Mouse (Mus musculus): Measurements from ENCODE around the gene Uts2r.

Gene Uts2r

DNA sequence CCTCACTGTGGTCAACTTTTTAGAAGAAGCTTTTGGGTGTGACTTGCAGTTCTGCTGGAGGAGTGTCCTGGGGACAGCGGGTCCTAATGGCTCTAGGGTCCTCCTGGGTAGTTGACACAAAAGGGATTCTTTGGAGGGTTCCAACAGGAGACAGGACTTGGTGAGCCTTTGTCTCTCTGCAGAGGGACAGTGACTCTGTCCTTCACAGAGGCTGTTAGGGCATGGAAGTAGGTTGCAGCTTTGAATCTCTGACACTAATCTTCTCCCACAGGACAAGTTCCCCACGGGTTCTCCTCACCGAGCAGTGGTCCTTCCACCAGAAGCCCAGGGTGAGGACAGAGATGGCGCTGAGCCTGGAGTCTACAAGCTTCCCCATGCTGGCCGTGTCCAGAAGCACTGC lies at the start of gene Uts2r:
Gene Uts2r, plus strand, starts transcription at position 301 of the 400 bp plus-strand sequence.
- no peak for DNase-seq (ENCODE audit: low read depth, low spot score)

DNA sequence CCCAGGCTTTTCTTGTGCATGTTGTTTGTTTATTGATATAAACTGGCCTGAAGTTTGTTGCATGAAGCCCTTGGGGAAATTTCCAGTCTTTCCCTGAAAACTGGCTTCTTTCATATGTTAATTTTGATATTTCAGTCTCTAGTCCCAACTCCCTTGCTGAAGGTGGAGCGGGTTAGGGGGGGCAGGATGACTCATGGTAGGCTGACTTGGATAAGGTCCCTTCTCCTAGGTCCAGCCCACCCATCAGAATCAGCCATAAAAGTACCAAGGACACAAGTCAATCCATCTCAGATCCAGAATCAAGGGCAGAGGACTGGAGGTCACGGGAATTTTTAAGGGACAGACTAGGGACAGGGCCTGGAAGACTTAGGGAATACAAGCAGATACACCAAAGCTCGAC lies 49.0 kb upstream of the Uts2r start:
- no peak for DNase-seq (ENCODE audit: low read depth, low spot score)

DNA sequence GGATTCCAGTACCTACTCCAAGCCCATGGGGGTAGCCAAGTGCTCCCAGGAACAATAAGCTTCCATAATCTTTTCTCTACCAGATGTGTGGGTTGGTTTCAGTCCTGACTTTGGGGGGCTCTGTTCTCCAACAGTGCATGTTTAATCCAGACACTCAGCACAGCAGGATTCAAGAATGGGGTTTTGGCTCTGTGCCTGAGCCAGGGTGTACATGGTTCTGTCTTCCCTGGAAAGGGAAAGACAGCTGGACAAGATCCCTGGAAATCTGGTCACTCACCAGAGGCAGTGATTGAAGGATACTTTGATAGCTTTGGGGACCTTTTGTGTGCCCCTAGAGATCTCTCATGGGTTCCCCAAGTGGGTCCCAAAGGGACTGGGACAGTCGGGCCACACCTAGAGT lies 48.5 kb upstream of the Uts2r start:
- no peak for DNase-seq (ENCODE audit: low read depth, low spot score)

DNA sequence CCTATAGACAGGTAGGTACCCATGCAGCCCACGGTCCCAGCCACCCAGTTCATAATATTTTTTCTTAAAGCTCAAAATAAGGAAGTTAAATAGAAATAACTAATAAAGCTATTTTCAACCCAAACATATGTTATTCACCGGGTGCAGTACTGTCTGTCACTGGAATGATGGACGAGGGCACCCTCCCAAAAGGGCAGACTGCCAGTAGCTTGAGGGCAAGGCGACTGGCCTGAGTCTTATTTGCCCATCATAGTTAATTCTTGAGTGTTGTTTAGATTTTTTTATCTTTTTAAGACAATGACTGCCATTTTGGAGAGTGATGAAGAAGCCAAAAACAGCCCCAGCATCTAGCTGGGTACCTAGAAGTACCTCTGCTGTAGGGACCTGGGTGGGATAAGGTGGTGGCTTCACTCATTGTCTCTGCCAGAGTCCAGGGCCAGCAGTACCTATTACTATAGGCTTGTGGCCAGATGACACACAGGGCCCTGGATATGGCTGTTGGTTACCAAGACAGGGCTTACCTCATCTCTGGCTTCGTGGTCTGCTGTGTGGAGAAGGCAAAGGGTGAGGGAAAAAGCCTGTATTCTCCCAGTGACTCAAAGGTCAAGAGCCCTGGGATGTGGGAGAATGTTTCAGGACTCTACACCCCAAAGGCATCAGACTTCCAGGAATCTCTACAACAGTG lies 47.8 kb upstream of the Uts2r start:
- DNase-seq (ENCODE audit: low read depth, low spot score), result no peak

DNA sequence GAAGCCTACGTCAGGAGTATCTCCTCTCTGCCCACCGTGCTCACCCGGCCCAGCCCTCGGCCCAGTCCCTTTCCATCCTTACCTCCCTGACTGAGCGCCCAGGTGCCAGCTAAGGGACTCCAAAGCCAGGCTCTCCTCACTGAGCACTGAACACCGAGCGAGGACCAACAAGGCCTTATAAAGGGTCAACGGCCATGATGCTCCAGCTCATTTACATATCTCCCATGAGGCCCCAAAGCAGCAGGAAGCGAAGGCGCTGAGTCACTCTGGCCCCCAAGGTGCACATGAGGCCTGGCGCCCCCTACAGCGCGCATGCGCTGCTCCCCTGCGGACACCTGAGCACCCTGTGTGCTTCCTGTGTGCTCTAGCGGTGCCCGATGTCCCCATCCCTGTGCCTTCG lies 42.0 kb upstream of the Uts2r start:
- DNase-seq (ENCODE audit: low read depth, low spot score), result no peak

DNA sequence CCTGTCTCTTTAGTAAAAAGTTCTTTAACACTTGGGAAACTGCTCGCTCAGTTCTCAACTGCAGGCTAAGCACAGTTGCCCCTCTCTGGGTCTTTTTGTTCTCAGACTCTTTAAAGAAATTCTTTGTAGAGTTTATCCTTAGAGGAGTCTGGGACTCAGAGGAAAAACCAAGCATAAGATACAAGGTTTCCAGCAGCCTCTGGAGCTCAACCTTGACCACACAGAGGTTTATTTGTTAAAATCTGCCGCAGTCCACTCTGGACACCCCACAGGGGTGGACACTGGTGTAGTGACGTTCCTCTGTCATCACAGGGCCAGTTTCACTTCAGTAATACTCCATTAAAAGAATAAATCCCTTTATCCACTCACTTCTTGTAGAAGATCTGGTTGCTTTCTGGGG lies 41.5 kb upstream of the Uts2r start, which contains the start of gene Tex19.2:
Gene Tex19.2, minus strand, starts transcription at position 101 of the 400 bp plus-strand sequence.
- no peak for DNase-seq (ENCODE audit: low read depth, low spot score)

DNA sequence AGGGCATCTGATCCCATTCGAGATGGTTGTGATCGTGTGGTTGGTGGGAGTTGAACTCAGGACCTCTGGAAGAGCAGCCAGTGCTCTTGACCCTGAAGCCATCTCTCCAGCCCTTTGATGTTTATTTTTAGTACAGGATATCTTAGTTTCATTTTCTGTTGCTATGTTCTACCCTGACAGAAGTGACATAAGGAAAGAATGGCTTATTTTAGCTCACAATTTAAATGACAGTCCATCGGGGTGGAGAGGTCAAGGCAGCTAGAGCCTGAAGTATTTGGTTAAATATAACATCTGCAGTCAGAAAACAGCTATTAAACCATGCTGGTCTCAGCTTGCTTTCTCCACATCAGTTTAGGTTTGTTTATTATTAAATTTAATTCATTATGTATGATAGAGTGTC lies 38.9 kb upstream of the Uts2r start:
- DNase-seq (ENCODE audit: low read depth, low spot score), result no peak

DNA sequence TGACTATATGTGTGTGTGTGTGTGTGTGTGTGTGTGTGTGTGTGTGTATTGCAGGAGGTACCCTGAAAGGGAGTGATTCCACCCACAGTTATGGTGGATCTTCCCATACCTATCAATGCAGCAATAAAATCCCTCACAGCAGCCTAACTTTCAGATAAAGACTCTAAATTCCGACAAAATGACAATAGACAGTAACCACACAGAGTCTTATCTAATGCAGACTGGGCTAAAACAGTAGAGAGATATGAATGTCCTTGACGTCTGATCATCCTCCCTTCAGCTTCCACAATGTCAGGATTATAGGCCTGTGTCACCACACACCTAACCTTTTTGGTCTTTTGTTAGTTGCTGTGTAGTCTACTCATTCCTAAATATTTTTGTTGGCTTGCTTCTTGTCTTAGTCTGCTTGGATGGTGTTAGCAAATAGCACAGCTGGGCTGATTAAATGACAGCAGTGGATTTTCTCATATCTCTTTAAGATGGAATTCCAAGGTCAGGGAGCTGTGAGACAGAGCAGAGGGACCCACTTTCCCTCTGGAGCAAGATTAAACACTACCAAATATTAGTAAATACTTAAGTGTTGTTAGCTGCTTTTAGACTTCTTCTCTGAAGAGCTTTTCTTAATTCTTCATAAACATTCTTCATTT lies 37.9 kb upstream of the Uts2r start:
- no peak for DNase-seq (ENCODE audit: low read depth, low spot score)

DNA sequence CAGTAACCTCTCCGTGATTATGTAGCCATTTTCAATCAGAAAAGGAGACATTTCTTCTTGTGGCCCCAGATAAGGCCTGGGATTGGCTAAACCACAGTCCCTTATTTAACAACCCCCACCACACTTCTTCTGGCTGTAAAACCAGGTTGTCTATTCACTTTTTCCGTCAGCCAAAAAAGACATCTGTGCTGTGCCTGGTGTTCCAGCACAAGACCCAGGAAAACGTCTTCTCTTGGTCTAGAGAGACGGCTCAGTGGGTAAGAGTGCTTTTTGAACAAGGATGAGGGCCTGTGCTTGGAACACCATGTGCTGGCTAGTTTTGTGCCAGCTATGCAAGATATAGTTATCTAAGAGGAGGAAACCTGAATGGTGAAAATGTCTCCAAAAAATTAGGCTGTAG lies 36.6 kb upstream of the Uts2r start:
- no peak for DNase-seq (ENCODE audit: low read depth, low spot score)

DNA sequence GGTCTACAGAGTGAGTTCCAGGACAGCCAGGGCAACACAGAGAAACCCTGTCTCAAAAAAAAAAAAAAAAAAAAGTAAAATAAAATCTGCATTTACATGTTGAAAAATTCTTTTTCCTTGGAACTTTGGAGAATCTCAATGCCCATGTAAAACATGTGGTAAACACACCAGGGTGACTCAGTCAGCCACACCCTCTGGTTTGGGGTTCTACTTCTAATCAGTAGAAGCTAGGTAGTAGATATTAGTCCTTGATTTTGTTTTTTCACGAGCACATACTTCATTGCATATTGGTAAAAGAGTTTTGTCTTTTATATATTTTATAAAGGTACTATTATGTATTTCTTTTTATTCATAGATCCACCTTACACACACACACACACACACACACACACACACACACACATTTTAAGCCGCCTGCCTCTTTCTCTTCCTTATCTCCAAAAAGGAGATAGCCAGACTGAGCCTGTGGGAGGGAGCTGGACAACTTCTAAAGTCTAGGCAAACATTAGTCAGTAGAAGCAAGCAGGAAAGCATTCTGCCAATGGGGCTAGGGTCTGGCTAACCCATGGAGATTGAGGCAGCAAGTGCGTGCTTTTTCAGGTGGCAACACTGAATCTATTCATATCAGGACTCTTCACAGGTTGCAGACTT lies 34.4 kb upstream of the Uts2r start:
- no peak for DNase-seq (ENCODE audit: low read depth, low spot score)

DNA sequence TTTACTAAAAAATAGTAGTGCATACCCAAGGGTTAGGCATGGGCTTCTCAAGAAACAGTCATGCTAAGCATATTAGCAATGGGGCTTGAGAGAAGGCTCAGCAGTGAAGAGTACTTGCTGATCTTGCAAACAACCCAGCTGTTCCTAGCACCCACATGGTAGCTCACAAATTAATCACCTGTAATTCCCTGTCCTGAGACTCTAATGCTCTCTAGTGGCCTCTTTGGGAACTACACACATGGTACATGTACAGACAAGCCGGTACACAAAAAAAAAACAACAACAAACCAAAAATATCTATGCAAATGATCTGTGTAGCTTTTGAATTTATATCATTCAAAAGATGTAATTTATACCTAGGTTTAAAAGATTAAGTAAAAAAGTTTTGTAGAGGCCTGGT lies 33.7 kb upstream of the Uts2r start:
- DNase-seq (ENCODE audit: low read depth, low spot score), result peak; percentile 66

DNA sequence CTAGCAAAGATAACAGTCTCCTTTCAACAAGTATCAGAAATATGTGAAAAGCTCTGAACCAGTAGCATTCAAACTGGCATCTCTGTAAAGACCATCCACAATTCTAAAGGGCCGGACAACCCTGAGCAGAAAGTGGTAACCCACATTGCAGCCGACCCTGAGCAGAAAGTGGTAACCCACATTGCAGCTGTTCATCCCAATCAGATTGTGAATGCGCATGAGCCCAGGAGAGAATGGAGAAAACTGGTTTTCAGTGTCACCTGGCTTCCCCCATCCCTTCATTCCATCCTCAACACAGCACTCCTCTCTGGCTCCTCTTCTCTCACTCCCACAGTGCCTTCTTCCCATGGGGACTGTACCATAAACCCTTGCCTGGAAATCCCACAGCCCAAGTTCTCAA lies 32.6 kb upstream of the Uts2r start:
- DNase-seq (ENCODE audit: low read depth, low spot score), result no peak

DNA sequence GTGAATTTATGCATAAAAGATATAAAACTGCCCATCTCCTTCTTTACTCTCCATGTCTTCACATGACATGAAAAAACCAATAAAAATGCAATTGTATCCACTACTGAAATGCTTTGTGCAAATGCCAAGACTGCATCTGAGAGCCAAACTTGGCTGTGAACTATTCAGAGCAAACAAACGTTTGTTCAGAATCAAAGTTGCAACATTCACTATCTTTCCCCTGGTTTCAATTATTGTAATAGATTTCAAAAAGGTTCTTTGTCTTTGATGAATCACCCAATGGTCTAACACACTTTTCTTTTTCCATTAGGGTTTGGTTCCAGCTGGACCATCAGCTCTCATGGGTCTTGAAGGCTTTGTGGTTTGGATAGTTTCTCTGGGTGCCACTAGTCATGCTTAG lies 30.5 kb upstream of the Uts2r start:
- DNase-seq (ENCODE audit: low read depth, low spot score), result no peak

DNA sequence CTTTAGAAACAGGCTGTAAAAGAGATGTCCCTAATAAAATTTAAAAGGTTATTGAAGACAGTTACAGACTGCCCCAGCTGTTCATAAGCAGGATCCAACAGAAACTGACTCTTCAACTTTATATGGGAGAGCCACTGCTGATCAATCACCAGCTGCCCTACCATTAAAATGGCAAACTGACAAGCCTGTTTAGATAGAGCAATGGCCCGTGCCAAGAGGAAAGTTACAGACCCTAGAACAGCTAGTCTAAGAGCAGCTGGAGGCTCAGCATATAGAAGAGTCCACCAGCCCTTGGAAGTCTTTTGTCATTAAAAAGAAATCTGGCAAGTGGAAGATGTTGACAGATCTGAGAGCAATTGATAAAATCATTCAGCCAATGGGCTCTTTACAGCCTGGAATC lies 25.5 kb upstream of the Uts2r start:
- DNase-seq (ENCODE audit: low read depth, low spot score), result no peak

DNA sequence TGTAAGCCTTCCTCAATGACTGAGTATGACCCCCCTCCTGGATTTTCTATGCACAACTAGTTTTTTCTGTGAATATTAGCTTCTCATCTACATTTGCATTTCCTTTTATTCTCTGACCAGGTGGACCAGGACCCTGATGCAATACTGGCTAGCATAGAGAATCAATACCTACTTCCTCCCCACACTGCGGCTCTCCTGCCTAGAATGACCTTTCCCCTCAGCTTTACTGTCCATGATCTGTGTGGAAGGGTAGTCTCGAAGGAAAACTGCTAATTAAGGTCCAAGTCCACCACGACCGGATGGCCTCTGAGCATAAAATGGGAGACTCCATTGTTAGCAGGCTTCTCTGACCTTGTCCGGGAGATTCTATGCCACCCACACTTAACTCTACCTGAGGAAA lies 22.4 kb upstream of the Uts2r start:
- DNase-seq (ENCODE audit: low read depth, low spot score), result no peak

DNA sequence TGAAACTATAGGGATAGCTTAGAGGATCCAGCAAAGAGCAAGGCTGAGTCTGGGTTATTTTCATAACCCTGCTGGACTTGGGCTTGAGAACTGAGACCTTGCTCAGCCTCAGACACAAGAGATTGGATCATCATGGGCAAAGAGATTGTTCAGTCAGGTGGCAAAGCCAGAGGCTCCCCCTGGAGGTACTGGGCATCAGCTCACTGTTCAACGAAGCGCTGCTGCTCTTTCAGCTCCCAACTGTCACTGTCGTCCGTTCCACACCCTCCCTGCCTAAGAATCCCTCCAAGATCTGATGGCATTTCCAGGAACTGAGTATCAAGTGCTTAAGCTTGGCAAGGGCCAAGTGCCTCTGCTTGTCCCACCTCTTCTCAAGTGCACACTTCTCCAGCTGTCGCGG lies 21.3 kb upstream of the Uts2r start:
- DNase-seq (ENCODE audit: low read depth, low spot score), result no peak

DNA sequence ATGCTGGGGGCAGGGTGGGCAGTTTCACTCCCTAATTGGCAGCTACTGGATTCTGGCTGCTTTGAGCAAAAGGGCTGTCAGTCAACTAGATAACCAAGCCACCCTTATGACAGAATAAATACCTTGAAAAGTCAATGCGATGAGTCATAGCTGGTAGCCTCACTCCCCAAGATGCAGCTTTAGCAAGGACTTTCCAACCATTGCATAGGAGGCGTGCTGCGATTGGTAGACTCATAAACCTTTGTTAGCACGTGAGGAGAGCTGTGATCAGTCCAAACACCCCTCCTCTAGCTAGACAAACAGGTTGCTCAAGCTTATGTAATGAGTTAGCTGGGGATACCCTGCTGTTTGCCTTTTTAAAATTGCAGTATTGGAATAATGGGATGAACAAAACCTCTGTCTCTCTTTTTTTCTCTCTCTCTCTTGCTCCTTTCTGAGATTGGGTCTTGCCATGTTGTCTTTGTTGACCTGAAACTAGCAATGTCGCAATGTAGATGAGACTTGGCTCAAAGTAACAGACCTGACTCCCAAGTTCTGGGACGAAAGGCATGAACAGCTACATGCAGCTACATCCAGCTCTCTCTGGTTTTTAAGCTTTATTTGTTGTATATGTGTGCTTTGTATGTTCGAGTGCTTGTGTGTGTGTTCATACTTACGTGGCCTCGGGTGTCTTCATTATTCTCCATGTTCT lies 16.6 kb upstream of the Uts2r start:
- DNase-seq (ENCODE audit: low read depth, low spot score), result no peak

DNA sequence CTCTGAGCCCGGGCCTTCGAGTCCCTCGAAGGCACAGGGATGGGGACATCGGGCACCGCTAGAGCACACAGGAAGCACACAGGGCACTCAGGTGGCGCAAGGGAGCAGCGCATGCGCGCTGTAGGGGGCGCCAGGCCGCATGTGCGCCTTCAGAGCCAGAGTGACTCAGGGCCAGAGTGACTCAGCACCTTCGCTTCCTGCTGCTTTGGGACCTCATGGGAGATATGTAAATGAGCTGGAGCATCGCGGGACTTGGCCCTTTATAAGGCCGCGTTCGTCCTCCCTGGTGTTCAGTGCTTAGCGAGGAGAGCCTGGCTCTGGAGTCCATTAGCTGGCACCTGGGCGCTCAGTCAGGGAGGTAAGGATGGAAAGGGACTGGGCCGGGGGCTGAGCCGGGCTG lies 14.2 kb upstream of the Uts2r start, which contains the start of gene Tex19.1:
Gene Tex19.1, plus strand, starts transcription at position 279 of the 400 bp plus-strand sequence.
- no peak for DNase-seq (ENCODE audit: low read depth, low spot score)

DNA sequence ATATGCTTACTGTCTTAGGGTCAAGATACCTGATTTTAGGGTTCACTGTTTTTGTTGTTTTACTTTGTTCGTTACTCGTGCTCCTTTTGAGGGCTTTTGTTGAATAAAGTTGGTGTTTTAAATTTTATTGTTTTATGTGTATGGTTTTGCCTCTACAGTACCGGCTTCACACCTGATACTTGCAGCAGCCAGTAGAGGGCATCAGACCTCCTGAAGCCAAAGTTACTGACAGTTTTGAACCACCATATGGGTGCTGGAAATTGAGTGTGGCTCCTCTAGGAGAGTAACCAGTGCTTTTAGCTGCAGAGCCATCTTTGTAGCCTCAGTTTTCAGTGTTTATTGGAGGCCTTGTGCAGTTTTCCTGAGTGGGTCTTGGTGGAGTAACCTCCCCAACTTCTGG lies 11.9 kb upstream of the Uts2r start:
- DNase-seq (ENCODE audit: low read depth, low spot score), result peak; percentile 34

DNA sequence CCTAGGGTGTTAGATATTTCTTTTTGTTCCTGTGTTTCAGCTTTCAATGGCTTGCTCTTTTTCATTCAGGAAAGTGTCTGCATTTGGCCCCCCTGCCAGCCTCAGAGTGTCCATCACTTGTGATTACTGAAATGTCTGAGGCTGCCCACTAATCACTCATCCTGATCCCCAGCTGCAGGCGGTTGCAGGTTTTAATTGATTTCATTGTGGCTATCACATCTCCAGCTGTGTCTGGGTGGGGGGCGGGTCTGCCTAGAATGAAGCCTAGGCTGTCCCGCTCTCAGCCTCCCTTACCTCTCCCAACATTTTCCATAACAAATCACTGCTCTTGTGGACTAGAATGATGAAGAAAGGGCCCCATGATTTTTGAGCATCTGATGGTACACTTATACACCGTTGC lies 5.9 kb upstream of the Uts2r start:
- no peak for DNase-seq (ENCODE audit: low read depth, low spot score)

DNA sequence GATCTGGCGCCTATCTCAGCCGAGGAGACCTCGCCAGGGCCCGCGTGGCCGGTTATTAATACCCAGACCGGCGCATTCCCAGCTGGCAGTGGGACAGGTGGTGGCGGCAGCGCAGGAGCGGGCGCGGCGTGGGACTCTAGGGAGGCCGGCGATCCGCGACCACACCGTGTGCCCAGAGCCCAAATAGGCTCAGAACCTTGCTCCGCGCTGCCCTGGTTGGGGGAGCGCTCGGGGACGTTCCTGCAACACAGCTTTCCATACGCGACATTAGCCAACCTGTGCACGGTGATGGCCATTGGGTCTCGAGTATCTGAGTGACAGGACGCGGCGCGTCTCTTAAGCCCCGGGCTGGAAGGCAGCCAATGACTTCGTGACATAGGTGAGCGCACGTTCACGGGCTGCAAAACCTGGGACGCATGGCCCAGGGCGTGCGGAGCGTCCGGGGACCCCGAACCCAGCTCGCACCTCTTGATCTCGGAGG lies 3.6 kb upstream of the Uts2r start:
- no peak for DNase-seq (ENCODE audit: low read depth, low spot score)

DNA sequence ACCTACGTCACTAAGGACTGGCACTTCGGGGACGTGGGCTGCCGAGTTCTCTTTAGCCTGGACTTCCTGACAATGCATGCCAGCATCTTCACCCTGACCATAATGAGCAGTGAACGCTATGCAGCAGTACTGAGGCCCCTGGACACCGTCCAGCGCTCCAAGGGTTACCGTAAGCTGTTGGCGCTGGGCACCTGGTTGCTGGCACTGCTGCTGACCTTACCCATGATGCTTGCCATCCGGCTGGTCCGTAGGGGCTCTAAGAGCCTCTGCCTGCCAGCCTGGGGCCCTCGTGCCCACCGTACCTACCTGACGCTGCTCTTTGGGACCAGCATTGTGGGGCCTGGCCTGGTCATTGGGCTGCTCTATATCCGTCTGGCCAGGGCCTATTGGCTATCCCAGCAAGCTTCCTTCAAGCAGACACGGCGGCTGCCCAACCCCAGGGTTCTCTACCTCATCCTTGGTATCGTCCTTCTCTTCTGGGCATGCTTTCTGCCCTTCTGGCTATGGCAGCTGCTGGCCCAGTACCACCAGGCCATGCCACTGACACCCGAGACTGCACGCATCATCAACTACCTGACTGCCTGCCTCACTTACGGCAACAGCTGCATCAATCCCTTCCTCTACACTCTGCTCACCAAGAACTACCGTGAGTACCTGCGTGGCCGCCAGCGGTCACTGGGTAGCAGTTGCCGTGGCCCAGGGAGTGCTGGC lies 720 bp downstream of the Uts2r start:
- no peak for DNase-seq (ENCODE audit: low read depth, low spot score)

Data from CD4-positive, CD25-positive, alpha-beta regulatory T cell, adult 2 months (primary cell).